Mouse (Mus musculus) layer of hippocampus, adult 18-20 months (tissue): Measurements from ENCODE around the gene Skap1. TPM values are rescaled to one million over a fixed set of nuclear protein-coding genes. Genes with fewer than 3 reads are reported as not detected.

ENCODE experiments used
- DNase-seq, 2 experiments: peaks; one replicate each; pipeline ENCODE4 v3.0.0; 2022; ENCODE audit warnings: low spot score in 2 of 2
- total RNA-seq, 2 experiments: library from RNA; stranded (reverse); gene quantifications; 2 replicates each; pipeline ENCODE4 v1.2.3; 2021

Skap1 gene
- total RNA-seq, 2 experiments from 2014 or later: 1.1 to 1.3 TPM

DNA sequence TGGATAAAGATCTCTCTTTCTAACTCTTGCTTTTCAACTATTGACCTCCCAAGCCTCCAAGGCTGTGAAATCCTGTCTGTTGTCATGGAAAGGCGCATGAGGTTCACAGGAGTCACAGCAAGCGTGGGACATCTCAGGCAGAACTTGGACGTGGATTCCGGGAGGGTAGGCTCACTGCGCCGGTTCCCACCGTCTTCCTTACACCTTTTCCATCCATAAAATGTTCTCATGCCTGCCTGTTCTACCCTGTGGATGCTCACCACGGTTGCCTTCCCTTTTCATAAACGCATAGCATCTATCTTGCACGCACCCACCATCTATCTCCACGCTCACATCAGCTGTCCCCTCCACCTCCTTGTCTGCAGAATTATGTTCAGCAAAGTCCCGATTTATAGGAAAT lies 276.4 kb downstream of the Skap1 start:
- no peak for DNase-seq

DNA sequence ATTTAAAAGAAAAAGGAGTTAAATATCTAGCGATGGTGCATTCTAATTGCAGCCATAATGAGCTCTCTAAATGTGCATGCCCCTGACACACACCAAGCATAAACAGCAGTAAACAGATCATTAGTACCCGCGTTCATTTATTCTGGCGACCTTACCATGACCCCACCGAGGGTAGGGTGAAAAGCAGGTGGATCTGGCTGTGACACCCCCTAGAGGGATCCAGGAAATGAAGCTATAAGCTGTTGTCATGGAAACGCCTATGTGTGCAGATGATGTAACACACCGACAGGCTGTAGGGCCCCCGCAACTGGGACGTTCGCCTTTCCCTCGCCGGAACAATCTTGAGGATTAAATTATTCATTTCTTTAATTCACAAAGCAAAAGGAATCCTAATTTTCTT lies 277.6 kb downstream of the Skap1 start:
- peak; percentile 52 to 67 for DNase-seq

DNA sequence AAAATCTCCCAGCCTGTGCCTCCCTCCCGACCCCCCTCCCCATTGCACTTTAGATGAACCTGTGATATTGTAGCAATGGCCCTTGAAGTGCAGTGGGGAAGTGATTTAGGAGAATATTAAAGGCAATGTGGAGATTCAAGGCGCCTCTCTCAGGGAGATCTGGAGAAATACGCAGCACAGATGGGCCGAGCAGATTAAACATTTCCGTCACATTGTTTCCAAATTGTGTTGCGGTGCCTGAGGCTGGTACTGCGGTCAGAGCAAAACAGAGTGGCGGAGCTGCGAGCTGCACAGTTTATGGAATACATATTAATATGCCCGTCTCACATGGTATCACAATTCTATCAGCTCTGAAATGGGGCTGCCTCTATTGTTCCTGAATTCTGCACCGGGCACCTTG lies 278.6 kb downstream of the Skap1 start:
- DNase-seq: peak; percentile 55 to 61

DNA sequence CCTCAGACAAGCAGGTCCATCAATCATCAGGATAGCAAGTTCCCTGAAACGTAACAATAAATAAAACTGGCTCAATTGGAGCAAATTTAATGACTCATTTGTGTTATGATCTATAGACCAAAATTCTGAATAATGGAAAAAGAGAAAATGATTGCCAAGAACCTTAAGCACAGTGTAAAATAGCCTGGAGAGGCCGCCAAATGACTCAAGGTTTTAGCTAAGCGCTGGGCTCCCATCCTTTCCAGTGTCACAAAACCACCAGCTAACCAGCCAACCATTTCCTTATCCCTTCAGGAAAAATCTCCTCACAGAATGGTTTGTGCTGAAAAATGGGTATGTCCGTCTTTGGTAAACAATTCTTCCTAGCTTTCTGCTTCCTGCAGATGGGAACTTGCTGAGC lies 279.5 kb downstream of the Skap1 start:
- no peak for DNase-seq

DNA sequence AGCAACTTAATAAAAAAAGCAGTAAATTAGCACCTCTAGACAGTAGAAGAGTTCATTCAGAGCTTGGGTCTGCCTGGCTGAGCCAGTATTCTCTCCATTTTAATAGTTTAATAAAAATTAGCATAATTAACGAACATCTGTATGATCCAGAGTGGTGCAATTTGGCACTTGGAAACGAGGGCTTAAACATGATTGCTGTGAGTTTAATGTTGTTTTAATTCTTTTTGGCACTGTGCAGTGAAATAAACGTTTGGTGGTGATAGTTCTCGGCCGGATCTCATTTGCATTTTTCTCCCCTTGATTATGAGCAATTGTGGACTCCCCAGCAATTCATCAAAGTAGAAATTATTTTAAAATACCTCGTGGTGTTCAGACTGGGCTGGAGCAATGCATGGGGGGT lies 282.3 kb downstream of the Skap1 start:
- DNase-seq: no peak

DNA sequence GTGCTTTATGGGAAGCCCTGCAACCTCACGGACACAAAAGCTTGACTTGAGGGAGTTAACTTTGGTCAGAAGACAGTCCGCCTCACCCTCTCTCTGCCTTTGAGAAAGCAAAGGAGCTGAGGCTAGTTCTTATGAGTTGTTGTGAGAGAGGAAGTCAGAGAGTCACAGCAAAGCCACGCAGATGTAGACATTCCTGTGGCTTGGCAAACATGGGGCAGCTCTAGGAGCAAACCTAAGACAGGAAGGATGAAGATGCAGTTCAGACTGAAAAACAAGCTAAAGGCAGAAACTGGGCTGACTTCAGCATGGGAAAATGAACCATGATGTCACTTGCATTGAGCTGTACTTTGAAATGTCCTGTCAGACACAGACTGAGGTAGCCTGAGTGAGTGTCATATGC lies 283.2 kb downstream of the Skap1 start:
- DNase-seq: no peak

DNA sequence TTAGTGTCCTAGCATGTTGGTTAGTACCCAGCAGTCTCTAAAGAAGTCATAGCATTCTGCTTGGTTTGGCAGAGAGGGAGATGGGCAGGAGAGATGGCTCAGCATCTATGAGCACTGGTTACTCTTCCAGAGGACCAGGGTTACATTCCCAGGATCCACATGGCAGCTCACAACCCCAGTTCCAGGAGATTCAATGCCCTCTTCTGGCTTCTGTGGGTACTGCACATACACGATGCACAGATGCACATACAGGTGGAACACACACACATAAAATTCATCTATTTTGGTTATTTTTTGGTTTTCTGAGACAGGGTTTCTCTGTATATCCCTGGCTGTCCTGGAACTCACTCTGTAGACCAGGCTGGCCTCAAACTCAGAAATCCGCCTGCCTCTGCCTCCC lies 290.9 kb downstream of the Skap1 start:
- no peak for DNase-seq

DNA sequence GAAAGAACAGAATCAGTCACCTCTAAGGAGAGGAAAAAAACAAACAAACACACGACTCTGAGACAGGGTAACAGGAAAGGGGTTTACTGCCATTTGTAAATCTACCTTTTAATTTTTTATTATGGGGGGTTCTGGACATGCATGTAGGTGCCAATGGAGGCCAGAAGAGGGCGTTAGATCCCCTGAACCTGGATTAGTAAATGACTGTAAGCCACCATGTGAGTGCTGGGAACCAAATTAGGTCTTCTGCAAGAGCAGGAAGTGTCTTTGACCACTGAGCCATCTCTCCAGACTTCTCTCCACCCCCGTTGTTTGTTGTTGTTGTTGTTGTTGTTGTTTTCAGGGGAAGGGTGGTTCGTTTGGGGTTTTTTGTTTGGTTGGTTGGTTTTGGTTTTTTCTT lies 293.0 kb downstream of the Skap1 start:
- no peak for DNase-seq

DNA sequence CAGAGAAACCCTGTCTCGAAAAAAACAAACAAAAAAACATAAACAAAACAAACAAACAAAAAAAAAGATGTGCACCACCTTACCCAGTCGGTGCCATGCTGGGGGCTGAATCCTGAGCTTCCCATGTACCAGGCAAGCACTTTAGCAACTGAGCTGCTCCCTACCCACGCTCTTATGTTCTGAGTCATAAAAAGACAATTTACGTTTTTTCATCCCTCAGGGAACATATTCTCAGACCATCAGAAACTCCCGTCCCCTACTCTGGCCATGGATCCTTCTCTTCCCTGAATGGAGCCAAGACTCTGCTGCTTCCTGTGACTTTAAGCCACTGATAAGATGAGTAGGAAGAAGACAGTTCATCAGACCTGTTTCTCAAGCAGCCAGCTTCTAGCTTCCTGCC lies 294.0 kb downstream of the Skap1 start:
- no peak for DNase-seq

DNA sequence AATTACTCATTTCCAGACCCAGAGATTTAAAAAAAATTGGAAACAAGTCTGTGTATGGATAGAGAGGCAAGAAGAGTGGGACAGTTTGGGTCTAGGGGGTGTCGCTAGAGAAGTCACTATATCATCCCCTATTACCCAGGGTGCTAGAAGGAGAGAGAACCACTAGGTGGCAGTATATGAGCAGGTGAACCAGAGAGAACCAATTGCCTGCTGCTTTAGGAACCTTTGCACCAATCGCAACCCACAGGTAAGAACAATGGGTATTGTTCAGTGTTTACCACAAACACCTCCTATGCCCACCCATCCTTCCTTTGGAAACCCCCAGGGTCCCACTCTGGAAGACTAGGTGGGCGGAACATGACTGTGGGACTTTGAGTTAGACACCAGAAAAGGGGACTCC lies 295.6 kb downstream of the Skap1 start:
- peak in 1 of 2 experiments; percentile 77 for DNase-seq

DNA sequence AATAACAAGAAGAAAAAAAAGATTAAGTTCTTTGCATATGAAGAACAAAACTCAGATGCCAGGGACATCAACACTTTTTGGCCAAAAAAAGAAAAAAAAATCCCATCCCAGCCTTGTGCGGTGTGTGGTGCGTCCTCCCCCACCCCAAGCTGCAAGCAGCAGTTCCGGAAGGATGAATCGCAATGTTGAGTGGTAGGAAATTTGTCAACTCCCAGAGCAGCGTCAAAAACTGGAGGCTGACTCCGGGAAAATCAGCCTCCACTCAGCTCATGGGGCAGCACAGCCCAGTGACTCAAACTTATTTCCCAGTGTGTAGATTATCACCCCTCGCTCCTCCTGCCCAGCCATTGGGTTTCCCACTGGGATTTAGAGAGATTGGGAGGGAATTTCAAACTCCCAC lies 297.6 kb downstream of the Skap1 start:
- DNase-seq: peak in 1 of 2 experiments; percentile 56

DNA sequence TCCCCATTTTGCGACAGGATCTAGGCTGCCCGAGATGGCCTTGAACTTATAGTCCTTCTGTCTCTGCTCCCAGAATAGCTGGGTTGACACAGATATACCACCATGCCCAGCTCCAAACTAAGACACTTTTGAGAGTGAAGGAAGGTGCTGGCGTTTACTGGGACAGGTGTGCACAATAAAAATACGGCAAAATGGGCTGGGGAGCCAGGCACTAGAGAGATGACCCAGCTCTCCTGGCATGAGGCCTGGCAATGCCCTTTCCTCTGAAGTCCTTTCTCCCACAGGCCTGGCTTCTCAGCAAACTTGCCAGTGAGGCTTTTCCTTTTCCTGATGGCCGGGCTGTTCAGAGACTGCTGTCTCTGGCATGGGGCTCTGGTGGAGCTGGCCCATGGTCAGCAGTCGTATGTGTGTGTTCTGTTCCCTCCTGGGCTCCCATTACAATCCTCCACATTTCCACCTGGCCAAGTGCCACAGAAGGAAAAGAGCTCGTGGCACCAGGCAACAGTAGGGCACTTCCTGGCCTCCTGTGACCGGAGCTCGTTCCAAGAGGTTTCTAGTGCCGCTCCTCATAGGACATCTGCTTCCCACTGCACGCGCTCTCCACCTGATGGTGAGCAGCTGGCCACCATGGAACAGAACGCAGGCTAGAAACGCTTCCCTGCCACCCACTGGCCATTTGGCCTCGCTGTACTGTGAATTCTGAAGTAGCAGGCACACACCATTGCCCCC lies 298.5 kb downstream of the Skap1 start:
- peak in 1 of 2 experiments; percentile 41 for DNase-seq

DNA sequence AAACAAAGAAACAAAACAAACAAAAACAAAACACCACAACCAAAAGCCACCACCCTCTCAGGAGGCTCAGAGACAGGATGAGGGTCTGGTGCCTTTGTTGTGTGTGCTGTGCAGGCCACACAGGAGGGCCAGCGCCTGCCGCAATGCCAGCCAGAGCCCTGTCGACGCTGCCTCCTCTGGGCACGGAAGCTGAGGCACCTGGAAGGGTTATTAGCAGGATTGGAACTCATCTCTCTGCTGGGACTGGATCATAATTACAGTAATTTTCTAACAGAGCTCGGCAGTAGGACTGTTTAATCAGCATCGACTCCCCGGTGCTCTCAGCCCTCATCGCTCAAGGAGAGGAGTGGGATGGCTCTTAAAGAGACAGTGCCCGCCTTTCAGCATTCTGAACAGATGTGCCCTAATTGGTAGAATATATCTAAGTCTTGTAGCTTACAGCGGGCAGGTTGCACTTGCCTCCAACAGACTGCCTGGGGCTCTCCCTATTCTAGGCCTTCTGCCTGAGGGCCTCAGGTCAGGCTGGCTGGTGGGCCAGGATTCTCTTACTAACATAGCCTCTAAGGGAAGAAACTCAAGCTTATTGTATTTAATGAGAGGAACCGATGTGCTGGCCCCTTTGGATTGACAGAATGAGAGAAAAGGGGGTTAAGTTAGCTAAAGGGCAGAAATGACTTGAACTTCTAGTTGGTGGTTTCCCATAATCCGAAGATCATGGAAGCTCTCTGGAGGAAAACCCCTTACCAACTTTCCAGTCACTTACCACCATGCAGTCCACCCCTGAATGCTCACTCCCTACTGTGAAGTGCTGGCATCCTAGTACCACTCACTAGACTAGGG lies 300.3 kb downstream of the Skap1 start:
- no peak for DNase-seq

DNA sequence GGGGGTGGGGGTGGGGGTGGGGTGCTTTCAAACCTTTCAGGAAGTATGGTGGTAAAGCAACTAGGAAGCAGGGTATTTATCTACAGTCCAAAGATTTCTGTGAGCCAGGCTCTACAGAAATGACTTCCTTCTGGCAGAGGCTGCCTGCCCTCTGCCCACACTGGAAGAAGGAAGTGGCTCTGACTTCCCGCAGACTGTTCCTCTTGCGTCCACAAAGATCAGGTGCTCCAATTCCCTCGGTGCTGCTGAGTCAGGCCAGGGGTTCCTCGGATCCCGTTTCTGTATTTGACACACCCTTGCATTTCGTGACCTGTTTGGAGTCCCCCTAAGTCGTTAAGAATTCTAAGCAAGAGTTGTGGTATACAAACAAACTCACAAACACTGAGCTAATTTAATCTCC lies 301.3 kb downstream of the Skap1 start:
- DNase-seq: no peak

DNA sequence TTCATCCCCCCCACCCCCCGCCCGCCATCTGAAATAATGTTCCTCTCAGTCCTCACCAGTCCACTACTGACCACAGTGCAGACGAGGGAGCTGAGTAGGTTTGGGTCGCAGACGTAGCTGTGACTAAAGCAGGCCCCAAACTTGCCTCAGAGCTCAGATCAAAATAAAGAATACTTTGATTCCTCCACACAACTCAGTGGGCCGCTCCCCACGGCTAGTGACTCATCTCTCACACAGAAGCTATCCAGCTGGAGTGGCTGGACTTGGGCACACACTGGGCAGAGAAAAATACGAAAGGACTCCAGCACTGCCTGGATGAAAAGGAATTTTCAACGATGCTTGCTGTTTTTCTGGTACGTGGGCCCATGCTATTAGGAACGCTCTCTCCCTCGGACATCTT lies 302.2 kb downstream of the Skap1 start:
- DNase-seq: no peak

DNA sequence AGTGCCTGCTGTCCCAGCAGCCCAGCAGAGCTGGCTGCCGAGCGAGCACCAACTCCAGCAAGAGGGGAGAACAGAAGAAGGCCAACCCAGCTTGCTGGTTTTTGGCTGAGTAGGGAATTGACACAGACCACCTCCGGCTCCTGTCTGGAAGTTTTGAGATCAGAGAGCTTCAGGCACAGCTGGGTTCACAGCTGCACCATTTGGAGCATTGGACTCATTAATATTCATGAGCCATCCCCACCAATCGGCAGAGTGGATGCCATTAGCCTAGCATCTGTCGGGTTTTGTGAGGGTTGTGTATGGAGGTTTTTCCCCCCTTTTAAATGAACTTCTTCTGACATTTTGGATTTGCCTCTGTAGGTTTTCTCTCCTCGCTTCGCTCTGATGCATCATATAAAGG lies 302.7 kb downstream of the Skap1 start:
- DNase-seq: peak in 1 of 2 experiments; percentile 42

DNA sequence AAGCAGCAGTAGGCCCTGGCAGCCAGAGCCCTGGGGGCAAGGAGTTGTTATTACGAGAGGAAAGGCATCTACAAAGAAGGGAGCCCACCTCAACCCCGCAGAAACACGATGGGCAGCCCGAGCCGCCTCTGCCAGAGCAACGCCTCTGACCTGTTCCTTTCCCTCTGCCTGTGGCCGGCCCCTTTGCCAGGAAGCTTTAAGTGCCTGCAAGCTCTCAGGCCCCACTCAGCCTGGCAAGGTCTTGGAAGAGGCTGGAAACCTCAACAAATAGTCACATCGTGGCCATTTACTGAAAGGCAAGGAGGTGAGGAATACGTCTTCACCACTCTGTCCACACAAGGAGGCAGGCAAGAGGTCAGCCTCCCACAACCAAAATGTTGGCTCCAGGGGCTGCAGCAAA lies 303.8 kb downstream of the Skap1 start:
- no peak for DNase-seq

DNA sequence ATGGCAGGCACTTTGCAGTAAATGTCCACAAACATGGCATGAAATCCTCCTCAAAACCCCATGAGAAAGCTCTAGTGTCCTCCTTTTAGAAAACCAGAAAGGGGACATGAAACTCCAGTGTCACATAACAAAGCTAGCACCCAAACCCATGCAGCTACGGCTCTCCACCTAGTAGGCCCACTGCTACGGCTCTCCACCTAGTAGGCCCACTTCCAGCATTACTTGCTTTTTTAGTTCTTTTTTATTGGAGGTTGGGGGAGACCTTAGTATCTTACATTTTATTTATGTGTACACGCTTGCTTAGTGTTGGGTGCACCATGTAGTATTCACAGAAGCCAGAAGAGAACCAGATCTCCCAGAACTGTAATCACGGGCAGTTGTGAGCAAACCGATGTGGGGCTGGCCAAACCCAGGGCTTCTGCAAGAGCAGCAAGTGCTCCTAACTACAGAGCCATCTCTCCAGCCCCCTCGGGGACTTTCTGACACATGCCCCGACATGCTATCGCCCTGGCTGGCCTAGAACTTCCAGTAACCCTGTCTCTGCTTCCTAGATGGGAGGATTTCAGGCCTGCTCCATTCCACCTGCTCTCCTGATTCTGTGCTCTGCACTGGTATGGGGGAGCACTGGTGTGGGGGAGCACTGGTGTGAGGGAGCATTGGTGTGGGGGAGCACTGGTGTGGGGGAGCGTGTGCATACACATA lies 307.0 kb downstream of the Skap1 start:
- DNase-seq: no peak

DNA sequence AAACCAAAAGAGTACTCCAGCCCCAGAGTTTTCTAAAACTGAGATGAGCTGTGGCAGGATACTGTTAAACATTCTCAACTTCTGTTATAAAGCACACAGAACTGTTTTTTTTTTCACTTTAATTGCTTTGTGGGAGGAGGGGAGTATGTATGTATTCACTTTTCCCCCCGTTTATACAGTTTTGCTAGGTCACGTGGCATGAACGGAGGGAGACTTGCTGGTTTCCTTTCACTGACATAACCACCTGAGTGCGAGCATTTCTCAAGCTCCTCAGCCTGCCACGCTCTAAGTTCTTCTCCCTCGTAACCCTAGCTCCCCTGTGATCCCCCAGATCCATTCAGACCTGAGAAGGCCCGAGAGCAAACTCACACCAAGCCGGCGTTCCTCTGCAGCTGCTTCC lies 308.0 kb downstream of the Skap1 start:
- no peak for DNase-seq

DNA sequence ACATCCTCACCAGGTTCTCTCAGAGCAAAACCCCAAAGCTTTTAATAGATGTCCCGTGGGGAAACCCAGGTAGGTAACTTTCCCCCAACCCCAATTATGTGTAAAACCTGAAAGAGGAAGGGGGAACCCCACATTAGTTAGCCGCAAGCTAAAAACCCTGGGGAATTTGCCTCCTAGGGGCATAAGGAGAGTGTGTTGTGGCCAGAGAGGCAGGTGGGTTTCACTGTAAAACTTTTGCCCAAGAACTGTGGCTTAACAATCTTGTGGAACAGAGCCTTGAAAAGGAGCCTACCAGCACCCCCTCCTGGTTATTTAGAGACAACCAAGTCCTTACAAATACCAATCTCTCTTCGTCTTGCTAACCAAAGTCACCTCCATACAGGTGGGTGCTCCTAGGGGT lies 310.1 kb downstream of the Skap1 start:
- no peak for DNase-seq

DNA sequence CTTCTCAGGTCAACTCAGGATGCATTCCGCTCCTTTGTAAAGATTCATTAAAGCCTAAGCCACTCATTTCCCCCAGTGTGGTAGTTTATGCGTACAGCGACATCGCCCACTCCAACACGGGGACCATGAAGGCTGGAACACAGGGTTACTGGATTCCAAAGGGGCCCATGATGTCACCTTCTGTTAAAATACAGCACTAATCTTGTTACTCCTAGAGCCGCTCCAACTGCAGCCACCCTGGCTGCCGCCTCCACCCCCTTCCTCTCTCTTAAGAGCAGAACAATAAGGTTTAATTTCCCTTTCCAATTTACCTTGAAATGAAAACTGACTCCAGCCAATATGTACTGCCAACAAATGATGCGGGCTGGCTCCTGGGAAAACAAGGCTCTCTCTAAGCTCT lies 310.7 kb downstream of the Skap1 start:
- DNase-seq: peak in 1 of 2 experiments; percentile 33

DNA sequence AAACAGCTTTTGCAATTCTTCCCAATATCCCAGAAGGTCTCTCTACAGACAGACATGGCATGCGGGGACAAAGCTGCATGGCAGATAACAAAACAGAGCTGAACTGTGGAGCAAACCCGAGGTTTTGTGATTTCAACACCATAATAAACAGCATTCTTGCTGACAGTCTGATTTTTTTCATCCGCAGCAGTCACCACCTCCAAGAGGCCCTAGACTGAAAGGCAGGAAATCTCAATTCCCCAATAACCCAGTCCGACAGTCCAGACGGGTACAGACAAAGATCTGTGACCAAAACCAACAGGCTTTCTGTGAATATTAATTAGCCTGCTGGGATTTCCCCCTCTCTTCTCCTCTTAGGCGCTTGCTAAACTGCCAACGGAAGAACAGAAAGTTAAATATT lies 311.3 kb downstream of the Skap1 start:
- no peak for DNase-seq
